Mouse (Mus musculus): Measurements from ENCODE around the gene Rabif. TPM values are rescaled to one million over a fixed set of nuclear protein-coding genes. Genes with fewer than 3 reads are reported as not detected.
"Not testable (repeated sequence)": the region's sequence is repeated elsewhere in the genome, so short reads cannot be mapped to it uniquely, and the experiment has no call there.

The Rabif gene
- polyA plus RNA-seq, 1 experiment: 22.7 TPM

GRCm38 (mm10) chr1:134530618-134531017, 36.2 kb downstream of the Rabif start:
- Histone ChIP-seq H3K9ac (ENCODE audit: low read depth, poor library complexity, severe bottlenecking) (no peak overlapping the region), H3K4me1 (ENCODE audit: control insufficient read depth, insufficient read depth, low read length) (peaks cover 3% of the 10 kb centered on the region), H3K9me3 (replicated peaks; ENCODE audit: control insufficient read depth, insufficient read depth, low read length, poor library complexity, severe bottlenecking) (no peaks in the 10 kb centered on the region; the same call in 1 of the 2 replicates), H3K27me3 (ENCODE audit: control insufficient read depth, insufficient read depth, low read length, poor library complexity, severe bottlenecking) (no peaks in the 10 kb centered on the region), H3K36me3 (ENCODE audit: control insufficient read depth, insufficient read depth, low read length, poor library complexity, severe bottlenecking) (no peaks in the 10 kb centered on the region), H3K4me3 (ENCODE audit: low read depth, low read length) (no peak overlapping the region), H3K27ac (ENCODE audit: insufficient read depth, low read length) (no peak overlapping the region)
- TF ChIP-seq CTCF (IDR thresholded peaks at IDR 0.05; ENCODE audit: low read depth, low read length) (no peak), EP300 (IDR thresholded peaks at IDR 0.05; ENCODE audit: insufficient read depth, low read depth, low read length) (no peak), POLR2A (IDR thresholded peaks at IDR 0.05; ENCODE audit: insufficient read depth, low read length) (no peak)

GRCm38 (mm10) chr1:134533710-134534109, 39.3 kb downstream of the Rabif start:
- not testable (repeated sequence) for H3K9ac ChIP-seq (ENCODE audit: low read depth, poor library complexity, severe bottlenecking)

GRCm38 (mm10) chr1:134535054-134535453, 40.6 kb downstream of the Rabif start:
- Histone ChIP-seq H3K36me3 (ENCODE audit: control insufficient read depth, insufficient read depth, low read length, poor library complexity, severe bottlenecking) (no peaks in the 10 kb centered on the region), H3K9ac (ENCODE audit: low read depth, poor library complexity, severe bottlenecking) (no peak overlapping the region), H3K27ac (ENCODE audit: insufficient read depth, low read length) (peak overlapping the region; percentile 83), H3K4me3 (ENCODE audit: low read depth, low read length) (no peak overlapping the region), H3K9me3 (replicated peaks; ENCODE audit: control insufficient read depth, insufficient read depth, low read length, poor library complexity, severe bottlenecking) (no peaks in the 10 kb centered on the region; the same call in 1 of the 2 replicates), H3K27me3 (ENCODE audit: control insufficient read depth, insufficient read depth, low read length, poor library complexity, severe bottlenecking) (no peaks in the 10 kb centered on the region), H3K4me1 (ENCODE audit: control insufficient read depth, insufficient read depth, low read length) (peaks cover 8% of the 10 kb centered on the region)
- 0 out of 2 replicates have a peak, but pooled peaks have one; percentile 59 for TF ChIP-seq EP300 (IDR thresholded peaks at IDR 0.05; ENCODE audit: insufficient read depth, low read depth, low read length)
- no peak for TF ChIP-seq POLR2A (IDR thresholded peaks at IDR 0.05; ENCODE audit: insufficient read depth, low read length)
- no peak for TF ChIP-seq CTCF (IDR thresholded peaks at IDR 0.05; ENCODE audit: low read depth, low read length)

More at GRCm38 (mm10) chr1:134533710-134534109, 39.3 kb downstream of the Rabif start:
- H3K27ac ChIP-seq (ENCODE audit: insufficient read depth, low read length): peak overlapping the region; percentile 88
- H3K4me3 ChIP-seq (ENCODE audit: low read depth, low read length); H3K9me3 ChIP-seq (replicated peaks; ENCODE audit: control insufficient read depth, insufficient read depth, low read length, poor library complexity, severe bottlenecking); H3K27me3 ChIP-seq (ENCODE audit: control insufficient read depth, insufficient read depth, low read length, poor library complexity, severe bottlenecking); H3K36me3 ChIP-seq (ENCODE audit: control insufficient read depth, insufficient read depth, low read length, poor library complexity, severe bottlenecking); H3K4me1 ChIP-seq (ENCODE audit: control insufficient read depth, insufficient read depth, low read length): not testable (repeated sequence)

- H3K27ac ChIP-seq (ENCODE audit: insufficient read depth, low read length): peak overlapping the region; percentile 83
- no peak overlapping the region for H3K9ac ChIP-seq (ENCODE audit: low read depth, poor library complexity, severe bottlenecking)
- peaks cover 8% of the 10 kb centered on the region for H3K4me1 ChIP-seq (ENCODE audit: control insufficient read depth, insufficient read depth, low read length)
These were observed 41.1 kb downstream of the Rabif start for GRCm38 (mm10) chr1:134535513-134535912.

GRCm38 (mm10) chr1:134540610-134541009, 46.2 kb downstream of the Rabif start:
- H3K4me3 ChIP-seq (ENCODE audit: low read depth, low read length): peak overlapping the region; percentile 42; the same call in 1 of the 2 replicates
- peaks cover 4% of the 10 kb centered on the region for H3K4me1 ChIP-seq (ENCODE audit: control insufficient read depth, insufficient read depth, low read length)
- H3K9ac ChIP-seq (ENCODE audit: low read depth, poor library complexity, severe bottlenecking): no peak overlapping the region
- H3K9me3 ChIP-seq (replicated peaks; ENCODE audit: control insufficient read depth, insufficient read depth, low read length, poor library complexity, severe bottlenecking): no peaks in the 10 kb centered on the region
- H3K36me3 ChIP-seq (ENCODE audit: control insufficient read depth, insufficient read depth, low read length, poor library complexity, severe bottlenecking): no peaks in the 10 kb centered on the region
- no peaks in the 10 kb centered on the region for H3K27me3 ChIP-seq (ENCODE audit: control insufficient read depth, insufficient read depth, low read length, poor library complexity, severe bottlenecking)
- peak overlapping the region; percentile 64 for H3K27ac ChIP-seq (ENCODE audit: insufficient read depth, low read length)
- TF ChIP-seq EP300 (IDR thresholded peaks at IDR 0.05; ENCODE audit: insufficient read depth, low read depth, low read length): peak; percentile 86
- TF ChIP-seq POLR2A (IDR thresholded peaks at IDR 0.05; ENCODE audit: insufficient read depth, low read length): no peak
- no peak for TF ChIP-seq CTCF (IDR thresholded peaks at IDR 0.05; ENCODE audit: low read depth, low read length)

More at GRCm38 (mm10) chr1:134535513-134535912, 41.1 kb downstream of the Rabif start:
- Histone ChIP-seq H3K4me3 (ENCODE audit: low read depth, low read length) (no peak overlapping the region), H3K36me3 (ENCODE audit: control insufficient read depth, insufficient read depth, low read length, poor library complexity, severe bottlenecking) (no peaks in the 10 kb centered on the region), H3K9me3 (replicated peaks; ENCODE audit: control insufficient read depth, insufficient read depth, low read length, poor library complexity, severe bottlenecking) (no peaks in the 10 kb centered on the region; the same call in 1 of the 2 replicates), H3K27me3 (ENCODE audit: control insufficient read depth, insufficient read depth, low read length, poor library complexity, severe bottlenecking) (no peaks in the 10 kb centered on the region)
- TF ChIP-seq POLR2A (IDR thresholded peaks at IDR 0.05; ENCODE audit: insufficient read depth, low read length) (no peak), CTCF (IDR thresholded peaks at IDR 0.05; ENCODE audit: low read depth, low read length) (no peak), EP300 (IDR thresholded peaks at IDR 0.05; ENCODE audit: insufficient read depth, low read depth, low read length) (no peak)

GRCm38 (mm10) chr1:134548231-134548630, 53.8 kb downstream of the Rabif start:
- Histone ChIP-seq H3K9me3 (replicated peaks; ENCODE audit: control insufficient read depth, insufficient read depth, low read length, poor library complexity, severe bottlenecking) (no peaks in the 10 kb centered on the region), H3K27ac (ENCODE audit: insufficient read depth, low read length) (peak overlapping the region; percentile 6; the same call in 1 of the 2 replicates), H3K27me3 (ENCODE audit: control insufficient read depth, insufficient read depth, low read length, poor library complexity, severe bottlenecking) (no peaks in the 10 kb centered on the region), H3K36me3 (ENCODE audit: control insufficient read depth, insufficient read depth, low read length, poor library complexity, severe bottlenecking) (no peaks in the 10 kb centered on the region), H3K4me3 (ENCODE audit: low read depth, low read length) (no peak overlapping the region), H3K4me1 (ENCODE audit: control insufficient read depth, insufficient read depth, low read length) (peaks cover 4% of the 10 kb centered on the region), H3K9ac (ENCODE audit: low read depth, poor library complexity, severe bottlenecking) (no peak overlapping the region)
- TF ChIP-seq CTCF (IDR thresholded peaks at IDR 0.05; ENCODE audit: low read depth, low read length): no peak
- TF ChIP-seq POLR2A (IDR thresholded peaks at IDR 0.05; ENCODE audit: insufficient read depth, low read length): no peak

Data from ES-Bruce4 (cell line).